Mouse (Mus musculus) v-Abl transformed pro-B cells (cell line): Measurements from ENCODE around the gene Usp18.

Experiments
- in situ Hi-C, 2 experiments: fragments of 400-800 bp; cut with MboI; formaldehyde crosslinking; loops; one replicate each; pipeline ENCODE4 v1.15.1; 2025; ENCODE audit not compliant: unreplicated experiment in 2 of 2

Gene Usp18

GRCm38 (mm10) chr6:121245127-121246036, at the start of gene Usp18:
Gene Usp18 (plus strand): TSS chr6:121245906.
- in situ Hi-C loops, result loop anchor here in 1 of 2 experiments (25.0 kb wide), 1 partner anchor 1292 kb away; no protein-coding TSS in a partner anchor

- in situ Hi-C loops, result no loop called here
These were observed 47.8 kb upstream of the Usp18 start for GRCm38 (mm10) chr6:121197807-121198365.

- in situ Hi-C loops, result no loop called here
These were observed 45.2 kb upstream of the Usp18 start for GRCm38 (mm10) chr6:121200458-121200857.

- in situ Hi-C loops, result no loop called here
These were observed 43.7 kb upstream of the Usp18 start for GRCm38 (mm10) chr6:121202026-121202425.

- in situ Hi-C loops, result no loop called here
These were observed 39.2 kb upstream of the Usp18 start for GRCm38 (mm10) chr6:121206481-121206880.

- in situ Hi-C loops, result no loop called here
These were observed 36.1 kb upstream of the Usp18 start for GRCm38 (mm10) chr6:121209584-121209983.

GRCm38 (mm10) chr6:121210149-121210925, 35.4 kb upstream of the Usp18 start, which contains the start of gene Tuba8:
Gene Tuba8 (plus strand): TSS chr6:121210696.
- in situ Hi-C loops, result no loop called here

- in situ Hi-C loops, result no loop called here
These were observed 34.8 kb upstream of the Usp18 start for GRCm38 (mm10) chr6:121210926-121211289.

- in situ Hi-C loops, result no loop called here
These were observed 34.0 kb upstream of the Usp18 start for GRCm38 (mm10) chr6:121211743-121212142.

GRCm38 (mm10) chr6:121212988-121213387, 32.7 kb upstream of the Usp18 start:
- in situ Hi-C loops, result no loop called here

- in situ Hi-C loops, result no loop called here
These were observed 31.5 kb upstream of the Usp18 start for GRCm38 (mm10) chr6:121214221-121214620.

- in situ Hi-C loops, result no loop called here
These were observed 30.9 kb upstream of the Usp18 start for GRCm38 (mm10) chr6:121214667-121215330.

- in situ Hi-C loops, result no loop called here
These were observed 30.4 kb upstream of the Usp18 start for GRCm38 (mm10) chr6:121215336-121215735.

GRCm38 (mm10) chr6:121215896-121216295, 29.8 kb upstream of the Usp18 start:
- in situ Hi-C loops, result no loop called here

GRCm38 (mm10) chr6:121216589-121217255, 29.0 kb upstream of the Usp18 start:
- in situ Hi-C loops, result no loop called here

GRCm38 (mm10) chr6:121218002-121218401, 27.7 kb upstream of the Usp18 start:
- in situ Hi-C loops, result no loop called here

GRCm38 (mm10) chr6:121219406-121219805, 26.3 kb upstream of the Usp18 start:
- in situ Hi-C loops, result no loop called here

- in situ Hi-C loops, result no loop called here
These were observed 25.5 kb upstream of the Usp18 start for GRCm38 (mm10) chr6:121220181-121220580.

- in situ Hi-C loops, result no loop called here
These were observed 23.7 kb upstream of the Usp18 start for GRCm38 (mm10) chr6:121221876-121222597.
